In the genomic region with DNA sequence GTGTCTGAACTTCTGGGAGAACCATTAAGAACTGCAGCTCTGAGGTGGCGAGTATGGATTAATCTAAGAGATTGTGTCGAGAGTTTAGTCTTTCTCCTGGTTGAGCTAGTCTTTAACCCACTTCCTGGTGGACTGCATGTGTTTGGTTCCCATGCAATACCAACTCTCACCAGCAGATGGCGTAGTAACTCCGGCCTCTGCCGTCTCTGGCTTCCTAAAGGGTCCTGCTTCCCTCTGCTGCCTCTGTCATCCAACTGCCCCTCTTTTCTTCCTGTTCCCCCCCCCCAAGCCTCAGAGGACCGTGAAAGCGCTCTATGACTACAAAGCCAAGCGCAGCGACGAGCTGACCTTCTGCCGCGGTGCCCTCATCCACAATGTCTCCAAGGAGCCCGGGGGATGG, we compare ENCODE assay signal across 8 mouse cellular contexts.
DNase-seq lines count a peak whose midpoint lies in the region; ATAC-seq lines count a peak whose summit lies in the region.
"Had no signal": no experiment of that assay in that cellular context is flagged by ENCODE, and none has a peak within 500 bp of the region (broad histone marks: within the 10 kb centered on the region; RNA-seq: fewer than 3 reads in every experiment).

No protein-coding gene starts in this region.

- 79% methylated on average over 13 of the region's 13 CpGs for WGBS in limb, embryonic 11.5 days

- H3K4me1 ChIP-seq in limb, embryonic 11.5 days (ENCODE audit: control insufficient read depth, insufficient read depth, low read length), result no peaks in the 10 kb centered on the region
- H3K4me1 ChIP-seq: embryonic facial prominence, embryonic 13.5 days had no signal

- H3K9ac ChIP-seq in limb, embryonic 11.5 days (ENCODE audit: low read length), result no peak overlapping the region
- H3K9ac ChIP-seq: embryonic facial prominence, embryonic 13.5 days had no signal

- no peaks in the 10 kb centered on the region for H3K9me3 ChIP-seq in limb, embryonic 11.5 days (ENCODE audit: control insufficient read depth, low read length)
- H3K9me3 ChIP-seq: embryonic facial prominence, embryonic 13.5 days had no signal

- H3K4me3 ChIP-seq in limb, embryonic 11.5 days (ENCODE audit: low read depth, low read length), result no peak overlapping the region
- H3K4me3 ChIP-seq: embryonic facial prominence, embryonic 13.5 days had no signal

- no peak overlapping the region for H3K27ac ChIP-seq in limb, embryonic 11.5 days (replicated peaks; ENCODE audit: low read depth, low read length)
- H3K27ac ChIP-seq: embryonic facial prominence, embryonic 13.5 days had no signal

- H3K27me3 ChIP-seq in limb, embryonic 11.5 days (ENCODE audit: control insufficient read depth, insufficient read depth, low read length), result no peaks in the 10 kb centered on the region
- H3K27me3 ChIP-seq: embryonic facial prominence, embryonic 13.5 days had no signal

- DNase-seq in kidney, adult 9 months, result peak; percentile 9
- DNase-seq in kidney, postnatal 10 days, result no peak
- peak; percentile 63 to 64 for DNase-seq in B cell, adult 2 months
- peak; percentile 19 for DNase-seq in MEL-GATA-1-ER (ENCODE audit: extremely low read depth, low read depth)
- peak; percentile 67 for DNase-seq in limb, embryonic 11.5 days (ENCODE audit: low spot score)
- DNase-seq in urinary bladder, postnatal 10 days (ENCODE audit: low spot score), result no peak
- no peak for DNase-seq in adrenal gland, postnatal 25 days

- no peaks in the 10 kb centered on the region for H3K36me3 ChIP-seq in limb, embryonic 11.5 days (ENCODE audit: control insufficient read depth, insufficient read depth, low read length)
- H3K36me3 ChIP-seq: embryonic facial prominence, embryonic 13.5 days had no signal

- H3K4me2 ChIP-seq in limb, embryonic 11.5 days (ENCODE audit: low read depth, severe bottlenecking), result no peak overlapping the region
- H3K4me2 ChIP-seq: embryonic facial prominence, embryonic 13.5 days had no signal

- no peak for ATAC-seq in limb, embryonic 11.5 days (ENCODE audit: insufficient number of reproducible peaks, low FRiP score, low TSS enrichment, low read depth)

Comparison
In these comparisons a context has a peak if more than half of its experiments do, and no peak if none do; other contexts are left out.
1. DNase-seq: peak in kidney, adult 9 months (single experiment), B cell, adult 2 months (2 of 2), MEL-GATA-1-ER (single experiment) and limb, embryonic 11.5 days (single experiment); none in kidney, postnatal 10 days (single experiment), urinary bladder, postnatal 10 days (single experiment) and adrenal gland, postnatal 25 days (single experiment).